Mouse (Mus musculus) stomach, postnatal 0 days (tissue): Measurements from ENCODE around the gene Nrxn3. TPM values are rescaled to one million over a fixed set of nuclear protein-coding genes. Genes with fewer than 3 reads are reported as not detected.

Experiments used
- ATAC-seq: fragments of 200-750 bp; cut with Nextera tagmentation; 2 replicates; pipeline ENCODE4 v1.8.0; 2017; ENCODE audit not compliant: low FRiP score, low TSS enrichment
- DNase-seq: peaks from one replicate; pipeline ENCODE4 v3.0.0-alpha.2; 2016; ENCODE audit warnings: low spot score
- H3K27ac ChIP-seq: fragments of 300-500 bp; sonication (generic); replicated peaks from 2 replicates; pipeline ENCODE4 v1.5.1; 2014; ENCODE audit warnings: mild to moderate bottlenecking, control low read depth
- H3K27me3 ChIP-seq: fragments of 300-500 bp; sonication (generic); 2 replicates; pipeline ENCODE4 v1.6.1; 2014; ENCODE audit warnings: low read length; ENCODE audit not compliant: control insufficient read depth, insufficient read depth
- H3K36me3 ChIP-seq: fragments of 300-500 bp; sonication (generic); 2 replicates; pipeline ENCODE4 v1.6.1; 2014; ENCODE audit warnings: low read length, mixed read lengths; ENCODE audit not compliant: control insufficient read depth, insufficient read depth
- H3K4me1 ChIP-seq: fragments of 300-500 bp; sonication (generic); replicated peaks from 2 replicates; pipeline ENCODE4 v1.6.1; 2014; ENCODE audit warnings: antibody characterized with exemption; ENCODE audit not compliant: control insufficient read depth, insufficient read depth
- H3K4me2 ChIP-seq: fragments of 300-500 bp; sonication (generic); replicated peaks from 2 replicates; pipeline ENCODE4 v1.6.1; 2014; ENCODE audit warnings: low read depth, mild to moderate bottlenecking, control low read depth, moderate library complexity
- H3K4me3 ChIP-seq: fragments of 300-500 bp; sonication (generic); 2 replicates; pipeline ENCODE4 v1.5.1; 2014; ENCODE audit warnings: low read depth, low read length, control low read depth
- H3K9ac ChIP-seq: fragments of 300-500 bp; sonication (generic); 2 replicates; pipeline ENCODE4 v1.6.1; 2014; ENCODE audit warnings: mild to moderate bottlenecking, low read length, control low read depth, mixed read lengths
- H3K9me3 ChIP-seq: fragments of 300-500 bp; sonication (generic); 2 replicates; pipeline ENCODE4 v1.6.1; 2016; ENCODE audit warnings: low read length; ENCODE audit not compliant: control insufficient read depth
- CTCF ChIP-seq: IDR thresholded peaks from 2 replicates; pipeline ENCODE4 v1.5.1; 2016; ENCODE audit warnings: antibody characterized with exemption, low read depth, mild to moderate bottlenecking, moderate library complexity
- EP300 ChIP-seq: optimal IDR thresholded peaks from 2 replicates; pipeline ENCODE3; 2016; ENCODE audit warnings: antibody characterized with exemption
- WGBS: fragments of 180-500 bp; shearing (Covaris S2); extraction: QIAGEN DNeasy Blood & Tissue Kit; methylation state at CpG from one replicate; pipeline ENCODE4 v1.1.7; 2014; 5-methylcytosine and 5-hydroxymethylcytosine counted together
- polyA plus RNA-seq: library from polyadenylated mRNA; unstranded; fragments of >200 nt; fragmentation: Nextera tagmentation; extraction: Ambion mirVana; gene quantifications from 2 replicates; pipeline ENCODE4 v1.2.1, GENCODE M21; 2015

The Nrxn3 gene
- polyA plus RNA-seq, 1 experiment from 2014 or later, result 1.0 TPM

GRCm38 (mm10) chr12:90062219-90062618, 1339.5 kb downstream of the Nrxn3 start:
- no peak overlapping the region for H3K4me2 ChIP-seq
- H3K27me3 ChIP-seq, result no peaks in the 10 kb centered on the region
- H3K9me3 ChIP-seq, result no peaks in the 10 kb centered on the region
- DNase-seq (no peak), ATAC-seq (no peak)
- H3K27ac ChIP-seq, result no peak overlapping the region
- H3K4me1 ChIP-seq, result no peaks in the 10 kb centered on the region
- TF ChIP-seq CTCF (no peak), EP300 (no peak)
- no peak overlapping the region for H3K4me3 ChIP-seq
- H3K36me3 ChIP-seq, result no peaks in the 10 kb centered on the region
- no peak overlapping the region for H3K9ac ChIP-seq
- 77% methylated on average over 5 of the region's 5 CpGs for WGBS

DNA sequence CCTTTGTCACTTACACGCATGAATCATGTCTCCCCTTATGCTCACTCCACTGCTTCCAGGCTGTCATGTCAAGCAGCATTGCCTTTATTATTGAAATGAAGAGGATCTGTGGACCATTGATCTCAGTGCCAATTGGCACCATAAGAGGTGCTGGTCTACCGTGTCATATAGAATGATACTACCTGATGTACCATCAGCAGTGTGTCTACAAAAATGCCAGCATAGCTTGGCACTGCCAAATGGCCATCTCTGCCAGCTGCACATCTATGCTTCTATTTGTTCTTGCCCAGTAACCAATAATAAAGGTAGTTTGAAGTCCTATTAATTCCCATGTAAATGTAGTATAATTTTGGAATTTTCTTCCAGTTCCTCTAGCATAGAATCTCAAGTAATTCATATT, 1340.8 kb downstream of the Nrxn3 start:
- Histone ChIP-seq H3K27me3 (no peaks in the 10 kb centered on the region), H3K27ac (no peak overlapping the region), H3K4me3 (no peak overlapping the region), H3K4me2 (no peak overlapping the region), H3K9me3 (no peaks in the 10 kb centered on the region), H3K36me3 (no peaks in the 10 kb centered on the region), H3K4me1 (no peaks in the 10 kb centered on the region), H3K9ac (no peak overlapping the region)
- DNase-seq (no peak), ATAC-seq (no peak)
- TF ChIP-seq CTCF (no peak), EP300 (no peak)
- WGBS, result 91% methylated on average over 2 of the region's 2 CpGs

DNA sequence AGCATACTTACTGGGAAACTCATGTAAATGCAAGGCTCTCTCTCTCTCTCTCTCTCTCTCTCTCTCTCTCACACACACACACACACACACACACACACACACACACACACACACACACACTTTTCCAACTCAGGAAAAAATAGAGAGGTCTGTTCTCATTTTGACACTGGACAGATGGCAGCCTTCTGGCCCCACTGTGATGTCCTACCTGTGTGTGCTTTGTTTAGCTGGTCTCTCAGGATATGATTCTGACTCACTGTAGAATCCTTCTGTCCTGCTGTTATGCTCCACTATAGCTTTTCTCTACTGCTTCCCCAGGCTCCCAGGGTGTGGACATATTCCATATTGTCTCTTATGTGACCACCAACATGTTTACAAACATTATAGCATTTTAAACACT, 1363.2 kb downstream of the Nrxn3 start:
- no peaks in the 10 kb centered on the region for H3K9me3 ChIP-seq
- TF ChIP-seq EP300 (no peak), CTCF (no peak)
- no peak overlapping the region for H3K27ac ChIP-seq
- DNase-seq (no peak), ATAC-seq (no peak)
- H3K4me1 ChIP-seq, result no peaks in the 10 kb centered on the region
- no peak overlapping the region for H3K4me3 ChIP-seq
- H3K4me2 ChIP-seq, result no peak overlapping the region
- H3K27me3 ChIP-seq, result no peaks in the 10 kb centered on the region
- H3K36me3 ChIP-seq, result no peaks in the 10 kb centered on the region
- H3K9ac ChIP-seq, result no peak overlapping the region

DNA sequence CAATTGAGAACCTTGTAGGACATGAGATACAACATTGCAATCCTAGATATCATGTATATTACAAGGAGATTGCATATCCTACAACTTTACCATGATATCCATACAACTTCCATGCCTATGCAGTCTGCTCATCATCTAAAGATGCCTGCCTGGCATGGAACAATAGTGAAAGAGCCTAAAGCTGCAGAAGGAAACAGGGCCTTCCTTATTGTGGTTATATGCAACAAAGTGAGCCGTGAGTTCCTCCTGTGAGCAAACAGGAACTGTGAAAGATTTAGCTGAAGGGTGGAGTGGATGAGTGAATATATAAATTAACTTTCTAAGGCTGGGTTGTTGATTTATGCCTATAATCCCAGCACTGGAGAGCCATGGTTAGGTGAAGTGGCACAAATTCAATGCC, 1373.1 kb downstream of the Nrxn3 start:
- Histone ChIP-seq H3K36me3 (no peaks in the 10 kb centered on the region), H3K4me3 (no peak overlapping the region), H3K4me2 (no peak overlapping the region), H3K27me3 (no peaks in the 10 kb centered on the region), H3K9me3 (no peaks in the 10 kb centered on the region), H3K27ac (no peak overlapping the region), H3K4me1 (no peaks in the 10 kb centered on the region), H3K9ac (no peak overlapping the region)
- DNase-seq, result no peak
- WGBS, result 65% methylated on average over 1 of the region's 1 CpGs
- TF ChIP-seq EP300 (no peak), CTCF (no peak)
- no peak for ATAC-seq

- H3K36me3 ChIP-seq, result no peaks in the 10 kb centered on the region
- no peak overlapping the region for H3K4me3 ChIP-seq
- no peak for TF ChIP-seq EP300
- DNase-seq (no peak), ATAC-seq (no peak)
- no peak overlapping the region for H3K27ac ChIP-seq
- H3K27me3 ChIP-seq, result no peaks in the 10 kb centered on the region
- no peak overlapping the region for H3K9ac ChIP-seq
- no peaks in the 10 kb centered on the region for H3K9me3 ChIP-seq
- H3K4me1 ChIP-seq, result no peaks in the 10 kb centered on the region
- H3K4me2 ChIP-seq, result no peak overlapping the region
These were observed 1390.7 kb downstream of the Nrxn3 start for GRCm38 (mm10) chr12:90113351-90113791.

- H3K4me1 ChIP-seq, result no peaks in the 10 kb centered on the region
- no peaks in the 10 kb centered on the region for H3K36me3 ChIP-seq
- H3K27ac ChIP-seq, result no peak overlapping the region
- H3K9ac ChIP-seq, result no peak overlapping the region
- DNase-seq (no peak), ATAC-seq (no peak)
- no peak overlapping the region for H3K4me3 ChIP-seq
- no peaks in the 10 kb centered on the region for H3K9me3 ChIP-seq
- 79% methylated on average over 5 of the region's 5 CpGs for WGBS
- no peaks in the 10 kb centered on the region for H3K27me3 ChIP-seq
- H3K4me2 ChIP-seq, result no peak overlapping the region
- TF ChIP-seq CTCF (no peak), EP300 (no peak)
These were observed 1409.5 kb downstream of the Nrxn3 start for GRCm38 (mm10) chr12:90131927-90132869.
